Mouse (Mus musculus): ENCODE results near the gene Bcl9l.

Bcl9l gene

DNA sequence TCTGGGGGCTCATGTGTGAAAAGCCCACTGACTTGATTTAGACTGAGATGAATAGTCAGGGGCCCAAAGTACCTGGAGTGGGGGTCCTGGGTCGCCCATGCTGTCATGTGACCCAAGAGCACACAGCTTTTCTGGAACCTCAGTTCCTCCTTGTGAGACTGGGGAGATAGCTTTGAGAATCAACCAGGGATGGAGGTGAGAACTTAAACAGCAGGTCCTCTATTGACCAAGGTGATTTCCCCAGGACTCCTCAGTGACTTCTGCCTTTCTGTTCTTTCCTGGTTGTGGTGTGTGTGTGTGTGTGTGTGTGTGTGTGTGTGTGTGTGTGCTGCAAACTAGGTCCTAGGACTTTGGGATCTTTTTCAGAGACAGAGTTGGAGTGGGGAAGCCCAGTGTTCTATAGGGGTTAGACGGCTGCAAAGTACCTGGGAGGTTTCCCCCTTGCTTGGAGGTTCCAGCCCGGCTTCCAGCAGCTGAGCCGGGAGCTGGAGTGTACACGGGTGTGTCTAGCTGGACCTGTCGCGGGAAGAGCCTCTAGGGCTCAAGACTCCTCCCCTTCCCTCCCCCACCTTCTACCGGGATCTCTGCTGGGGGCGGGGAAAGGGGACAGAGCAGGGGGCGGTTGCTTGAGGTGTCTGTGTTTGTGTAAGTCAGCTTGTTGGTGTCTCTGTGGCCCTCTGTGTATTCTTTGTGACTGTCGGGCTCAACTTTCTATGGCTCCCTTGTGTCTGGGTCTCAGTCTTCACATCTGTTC lies 15.2 kb downstream of the Bcl9l start:
- no peak for DNase-seq (ENCODE audit: low read depth, low spot score)

DNA sequence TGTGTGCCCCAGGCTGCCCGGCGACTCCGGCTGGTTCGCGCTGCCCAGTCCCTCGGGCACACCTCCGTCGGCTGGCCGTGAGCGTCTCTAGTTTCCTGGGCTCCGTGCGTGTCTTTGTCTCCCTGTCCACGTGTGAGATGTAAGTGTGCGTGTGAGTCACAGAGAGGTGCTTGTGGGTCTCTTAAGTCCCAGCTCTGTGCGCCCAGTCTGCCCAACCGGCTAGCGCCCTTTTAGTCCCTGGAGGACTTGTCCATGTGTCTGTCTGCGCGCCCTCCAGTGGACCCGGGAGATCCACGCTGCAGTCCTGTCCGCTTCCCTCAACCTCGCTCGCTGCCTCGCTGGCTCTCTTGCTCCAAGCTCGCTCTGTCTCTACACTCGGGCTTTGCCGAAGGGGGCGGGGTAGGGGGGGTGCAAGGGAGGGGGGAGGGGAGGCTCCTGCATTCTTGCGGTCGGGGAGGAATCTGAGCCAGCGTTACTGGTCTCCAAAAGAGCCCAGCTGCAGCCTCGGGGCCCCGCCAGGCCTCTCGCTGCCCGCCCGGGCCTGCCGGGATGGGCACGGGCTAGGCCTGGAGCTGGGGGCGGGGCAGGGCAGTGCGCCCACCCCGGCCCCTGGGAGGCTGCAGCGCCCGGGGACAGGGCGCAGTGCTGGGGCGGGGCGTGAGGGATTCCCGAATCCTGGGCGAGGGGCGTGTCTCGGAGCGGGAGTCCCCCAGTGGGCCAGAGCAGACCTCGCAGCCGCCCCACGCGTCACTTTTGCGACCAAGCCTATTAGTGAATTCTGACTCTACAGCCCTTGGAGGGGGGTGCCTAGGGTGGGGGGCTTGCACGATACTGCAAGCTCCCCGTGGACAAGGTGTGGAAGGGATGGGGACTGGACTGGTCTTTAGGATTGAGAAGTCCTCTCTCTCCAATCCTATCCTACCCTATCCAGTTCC lies 16.1 kb downstream of the Bcl9l start:
- no peak for DNase-seq (ENCODE audit: low read depth, low spot score)

DNA sequence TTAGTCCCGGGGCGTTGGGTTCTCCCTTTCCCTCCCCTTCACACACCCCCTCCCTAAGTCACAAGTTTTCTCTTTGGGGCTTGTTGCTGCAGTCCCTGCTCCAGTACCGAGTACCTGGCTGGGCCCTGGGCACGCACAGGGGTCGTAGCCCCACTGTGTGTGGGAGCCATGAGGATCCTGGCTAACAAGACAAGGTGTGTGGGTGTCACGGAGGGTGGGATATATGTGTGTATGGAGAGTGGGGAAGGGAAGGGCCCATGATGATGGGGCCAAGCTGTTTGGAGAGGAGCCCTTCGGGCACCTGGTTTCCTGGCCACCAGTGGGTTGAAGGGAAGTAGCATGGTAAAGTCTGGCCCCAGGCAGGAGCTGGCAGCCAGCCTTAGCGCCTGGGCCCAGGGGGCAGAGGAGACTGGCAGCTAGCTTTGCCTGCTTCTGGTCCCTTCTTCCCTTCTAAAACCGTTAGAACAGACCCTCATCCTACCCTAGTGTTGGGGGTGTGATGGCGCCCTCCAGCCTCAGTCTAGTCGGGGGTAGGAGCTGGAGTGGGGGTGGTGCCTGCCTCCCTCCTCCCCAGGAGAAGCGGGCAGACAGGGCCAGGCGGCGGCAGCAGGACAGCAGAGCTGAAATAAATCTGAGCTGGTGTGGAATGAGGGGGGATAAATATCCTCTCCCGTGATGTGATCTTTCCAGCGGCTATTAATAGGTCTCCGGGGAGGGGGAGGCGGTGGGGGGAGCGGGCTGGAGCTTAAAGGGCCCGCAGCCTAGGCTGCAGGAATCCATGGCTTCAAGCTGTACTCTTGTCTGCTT lies 16.9 kb downstream of the Bcl9l start:
- no peak for DNase-seq (ENCODE audit: low read depth, low spot score)

DNA sequence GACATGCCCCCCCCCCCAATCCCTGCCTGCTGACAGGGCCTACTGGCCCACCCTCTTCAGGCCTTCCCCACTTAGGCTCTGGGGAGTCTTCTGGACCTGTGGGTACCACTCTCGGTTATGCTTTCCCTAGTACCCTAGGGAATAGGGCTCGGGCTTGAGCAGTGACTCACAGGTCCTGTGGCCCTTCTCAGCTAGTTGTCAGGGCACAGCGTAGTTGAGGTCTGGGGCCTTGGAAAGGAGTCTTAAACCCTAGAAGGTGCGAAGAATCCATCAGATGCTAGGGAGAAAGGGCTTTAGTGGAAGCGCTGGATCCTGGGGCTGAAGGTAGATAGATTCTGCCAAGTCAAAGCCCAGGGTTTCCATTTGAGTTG lies 17.5 kb downstream of the Bcl9l start:
- DNase-seq (ENCODE audit: low read depth, low spot score) = no peak

DNA sequence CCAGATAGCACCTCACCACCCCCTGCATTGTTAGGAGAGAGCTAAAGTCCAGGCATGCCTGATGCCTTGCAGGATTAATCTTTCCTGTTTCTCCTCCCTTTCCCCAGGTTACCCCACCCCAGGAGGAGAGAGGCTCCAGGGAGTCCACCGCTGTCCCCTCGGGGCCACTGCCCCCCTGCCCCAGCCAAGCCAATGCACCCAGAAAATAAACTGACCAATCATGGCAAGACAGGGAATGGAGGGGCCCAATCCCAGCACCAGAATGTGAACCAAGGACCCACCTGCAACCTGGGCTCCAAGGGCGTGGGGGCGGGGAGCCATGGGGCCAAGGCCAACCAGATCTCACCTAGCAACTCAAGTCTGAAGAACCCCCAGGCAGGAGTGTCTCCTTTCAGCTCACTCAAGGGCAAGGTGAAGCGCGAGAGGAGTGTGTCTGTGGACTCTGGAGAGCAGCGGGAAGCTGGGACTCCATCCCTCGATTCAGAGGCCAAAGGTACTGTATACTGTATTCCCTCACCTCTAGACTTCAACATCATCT lies 18.1 kb downstream of the Bcl9l start:
- no peak for DNase-seq (ENCODE audit: low read depth, low spot score)

DNA sequence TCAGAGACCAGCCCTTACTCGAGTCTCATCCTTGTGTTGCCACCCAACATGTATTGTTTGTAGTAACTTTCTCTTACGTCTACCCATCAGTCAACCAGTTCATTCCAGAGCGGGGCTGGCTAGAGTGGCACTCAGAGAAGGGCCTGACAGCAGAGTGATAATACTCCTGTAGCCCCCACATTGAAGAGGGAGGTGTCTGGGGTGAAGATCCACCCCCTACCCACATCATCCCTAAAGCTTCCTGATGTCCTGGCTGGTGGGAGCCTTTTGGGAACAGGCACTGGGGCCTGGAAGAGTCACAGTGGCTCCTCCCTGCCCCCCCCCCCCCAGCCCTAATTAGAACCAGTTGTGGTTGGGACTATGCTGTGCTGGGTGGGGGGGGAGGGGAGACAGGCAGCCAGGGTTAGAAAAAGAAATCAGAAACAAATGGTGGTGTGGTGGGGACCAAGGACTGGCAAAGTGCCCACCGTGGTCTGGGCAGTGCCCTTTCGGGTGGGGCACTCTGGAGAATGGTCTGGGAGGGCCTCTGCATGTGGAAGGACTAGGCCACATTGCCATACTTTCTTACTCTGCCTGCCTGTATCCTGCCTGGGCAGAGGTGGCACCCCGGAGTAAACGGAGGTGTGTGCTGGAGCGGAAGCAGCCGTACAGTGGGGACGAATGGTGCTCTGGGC lies 18.7 kb downstream of the Bcl9l start:
- no peak for DNase-seq (ENCODE audit: low read depth, low spot score)

DNA sequence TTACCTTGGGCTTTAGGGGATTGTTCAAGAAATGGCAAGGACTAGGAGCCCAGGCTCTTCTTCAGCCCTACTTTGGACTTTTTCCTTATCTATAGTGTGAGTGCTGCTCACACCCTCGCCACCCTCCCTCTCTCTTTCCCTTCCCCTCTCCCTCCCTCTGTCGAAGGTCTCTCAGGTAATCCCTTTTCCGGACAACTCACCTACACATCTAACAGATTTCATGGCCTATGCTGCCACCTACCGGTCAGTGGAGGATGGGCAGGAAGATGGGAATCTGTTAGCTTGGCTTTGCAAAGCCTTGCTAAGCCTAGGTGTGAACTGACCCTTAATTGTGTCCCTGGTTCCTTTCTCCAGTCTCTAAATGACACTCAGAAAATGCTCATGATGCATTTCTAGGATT lies 19.4 kb downstream of the Bcl9l start:
- peak; percentile 57 for DNase-seq (ENCODE audit: low read depth, low spot score)

DNA sequence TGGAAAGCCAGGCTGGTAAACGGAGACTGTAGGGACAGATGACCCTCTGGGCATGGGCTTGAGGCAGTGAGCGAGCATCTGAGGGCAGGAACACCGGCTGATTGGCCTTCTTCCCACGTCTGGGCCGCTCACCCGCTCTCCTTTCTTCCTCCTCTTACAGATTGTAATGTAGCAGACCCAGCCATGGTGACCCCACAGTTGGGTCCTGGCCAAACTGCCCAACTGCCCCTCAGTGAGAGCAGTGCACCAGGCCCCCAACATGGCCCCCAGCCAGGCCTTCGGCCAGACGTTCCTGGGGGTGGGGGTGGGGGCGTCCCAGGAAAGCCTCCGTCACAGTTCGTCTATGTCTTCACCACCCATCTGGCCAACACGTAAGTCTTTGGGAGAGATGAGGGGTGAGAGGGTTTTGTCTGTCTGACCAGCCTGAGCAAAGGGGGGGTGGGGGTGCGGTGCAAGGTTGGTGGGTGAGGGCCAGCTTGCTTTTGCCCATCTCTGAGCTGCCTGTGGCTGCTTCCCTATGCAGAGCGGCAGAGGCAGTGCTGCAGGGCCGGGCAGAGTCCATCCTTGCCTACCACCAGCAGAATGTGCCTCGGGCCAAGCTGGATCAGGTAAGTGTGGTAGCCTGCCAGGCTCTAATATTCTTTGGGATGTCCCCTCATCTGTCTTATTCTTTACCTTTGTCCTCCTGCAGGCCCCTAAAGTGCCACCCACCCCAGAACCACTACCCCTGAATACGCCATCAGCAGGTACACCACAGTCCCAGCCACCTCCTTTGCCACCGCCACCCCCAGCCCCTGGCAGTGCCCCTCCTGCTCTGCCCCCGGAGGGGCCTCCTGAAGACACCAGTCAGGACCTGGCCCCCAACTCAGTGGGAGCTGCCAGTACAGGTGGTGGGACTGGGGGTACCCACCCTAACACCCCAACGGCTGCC lies 22.5 kb downstream of the Bcl9l start:
- no peak for DNase-seq (ENCODE audit: low read depth, low spot score)

DNA sequence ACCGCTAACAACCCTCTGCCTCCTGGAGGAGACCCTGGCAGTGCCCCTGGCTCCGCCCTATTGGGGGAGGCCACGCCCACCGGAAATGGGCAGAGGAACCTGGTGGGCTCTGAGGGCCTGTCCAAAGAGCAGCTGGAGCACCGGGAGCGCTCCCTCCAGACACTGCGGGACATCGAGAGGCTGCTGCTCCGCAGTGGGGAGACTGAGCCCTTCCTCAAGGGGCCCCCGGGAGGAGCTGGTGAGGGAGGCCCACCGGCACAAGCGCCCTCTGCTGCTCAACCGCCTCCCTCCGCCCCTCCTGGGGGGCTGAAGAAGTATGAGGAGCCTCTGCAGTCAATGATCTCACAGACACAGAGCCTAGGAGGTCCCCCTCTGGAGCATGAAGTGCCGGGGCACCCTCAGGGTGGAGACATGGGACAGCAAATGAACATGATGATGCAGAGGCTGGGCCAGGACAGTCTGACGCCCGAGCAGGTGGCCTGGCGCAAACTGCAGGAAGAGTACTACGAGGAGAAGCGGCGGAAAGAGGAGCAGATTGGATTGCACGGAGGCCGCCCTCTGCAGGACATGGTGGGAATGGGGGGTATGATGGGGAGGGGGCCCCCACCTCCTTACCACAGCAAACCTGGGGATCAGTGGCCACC lies 23.3 kb downstream of the Bcl9l start:
- no peak for DNase-seq (ENCODE audit: low read depth, low spot score)

DNA sequence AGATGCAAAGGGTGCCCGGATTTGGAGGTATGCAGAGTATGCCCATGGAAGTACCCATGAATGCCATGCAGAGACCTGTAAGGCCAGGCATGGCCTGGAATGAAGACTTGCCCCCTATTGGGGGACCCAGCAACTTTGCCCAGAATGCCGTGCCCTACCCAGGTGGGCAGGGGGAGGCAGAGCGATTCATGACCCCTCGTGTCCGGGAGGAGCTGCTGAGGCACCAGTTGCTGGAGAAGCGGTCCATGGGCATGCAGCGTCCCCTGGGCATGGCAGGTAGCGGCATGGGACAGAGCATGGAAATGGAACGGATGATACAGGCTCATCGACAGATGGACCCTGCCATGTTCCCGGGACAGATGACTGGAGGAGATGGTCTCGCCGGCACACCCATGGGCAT lies 23.9 kb downstream of the Bcl9l start:
- no peak for DNase-seq (ENCODE audit: low read depth, low spot score)

DNA sequence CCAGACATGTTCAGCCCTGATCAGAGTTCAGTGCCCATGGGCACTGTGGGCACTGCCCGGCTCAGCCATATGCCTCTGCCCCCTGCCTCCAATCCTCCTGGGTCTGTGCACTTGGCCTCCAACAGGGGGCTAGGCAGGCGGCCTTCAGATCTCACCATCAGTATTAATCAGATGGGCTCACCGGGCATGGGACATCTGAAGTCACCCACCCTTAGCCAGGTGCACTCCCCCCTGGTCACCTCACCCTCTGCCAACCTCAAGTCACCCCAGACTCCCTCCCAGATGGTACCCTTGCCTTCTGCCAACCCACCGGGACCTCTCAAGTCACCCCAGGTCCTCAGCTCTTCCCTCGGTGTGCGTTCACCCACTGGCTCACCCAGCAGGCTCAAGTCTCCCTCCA lies 24.7 kb downstream of the Bcl9l start:
- DNase-seq (ENCODE audit: low read depth, low spot score) = no peak

DNA sequence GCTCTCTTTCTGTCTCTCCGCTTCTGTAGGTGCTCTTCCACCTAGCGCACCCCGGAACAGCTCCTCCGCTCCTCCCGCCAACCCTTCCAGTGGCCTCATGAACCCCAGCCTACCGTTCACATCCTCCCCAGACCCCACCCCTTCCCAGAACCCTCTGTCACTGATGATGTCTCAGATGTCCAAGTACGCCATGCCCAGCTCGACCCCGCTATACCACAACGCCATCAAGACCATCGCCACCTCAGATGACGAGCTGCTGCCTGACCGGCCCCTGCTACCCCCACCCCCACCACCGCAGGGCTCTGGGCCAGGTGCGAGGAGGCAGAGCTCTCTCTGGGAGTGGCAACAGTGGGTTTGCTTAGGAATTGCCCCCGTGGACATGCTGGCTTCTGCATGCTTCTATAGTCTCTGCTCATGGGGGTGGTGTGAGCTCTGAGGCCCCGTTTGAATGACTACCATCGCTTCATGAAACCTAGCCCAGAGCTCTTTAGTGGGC lies 25.5 kb downstream of the Bcl9l start:
- DNase-seq (ENCODE audit: low read depth, low spot score) = no peak

DNA sequence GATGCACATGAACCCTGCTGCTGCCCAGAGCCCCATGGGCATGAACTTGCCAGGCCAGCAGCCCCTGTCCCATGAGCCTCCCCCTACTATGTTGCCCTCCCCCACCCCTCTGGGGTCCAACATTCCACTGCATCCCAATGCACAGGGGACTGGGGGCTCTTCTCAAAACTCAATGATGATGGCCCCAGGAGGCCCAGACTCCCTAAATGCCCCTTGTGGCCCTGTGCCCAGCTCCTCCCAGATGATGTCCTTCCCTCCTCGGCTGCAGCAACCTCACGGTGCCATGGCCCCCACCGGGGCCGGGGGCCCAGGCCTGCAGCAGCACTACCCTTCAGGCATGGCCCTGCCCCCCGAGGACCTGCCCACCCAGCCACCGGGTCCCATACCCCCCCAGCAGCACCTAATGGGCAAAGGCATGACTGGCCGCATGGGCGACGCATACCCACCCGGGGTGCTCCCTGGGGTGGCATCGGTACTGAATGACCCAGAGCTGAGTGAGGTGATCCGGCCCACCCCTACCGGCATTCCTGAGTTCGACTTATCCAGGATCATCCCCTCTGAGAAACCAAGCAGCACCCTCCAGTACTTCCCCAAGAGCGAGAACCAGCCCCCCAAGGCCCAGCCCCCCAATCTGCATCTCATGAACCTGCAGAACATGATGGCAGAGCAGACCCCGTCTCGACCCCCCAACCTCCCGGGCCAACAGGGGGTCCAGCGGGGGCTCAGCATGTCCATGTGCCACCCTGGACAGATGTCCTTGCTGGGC lies 26.3 kb downstream of the Bcl9l start:
- no peak for DNase-seq (ENCODE audit: low read depth, low spot score)

DNA sequence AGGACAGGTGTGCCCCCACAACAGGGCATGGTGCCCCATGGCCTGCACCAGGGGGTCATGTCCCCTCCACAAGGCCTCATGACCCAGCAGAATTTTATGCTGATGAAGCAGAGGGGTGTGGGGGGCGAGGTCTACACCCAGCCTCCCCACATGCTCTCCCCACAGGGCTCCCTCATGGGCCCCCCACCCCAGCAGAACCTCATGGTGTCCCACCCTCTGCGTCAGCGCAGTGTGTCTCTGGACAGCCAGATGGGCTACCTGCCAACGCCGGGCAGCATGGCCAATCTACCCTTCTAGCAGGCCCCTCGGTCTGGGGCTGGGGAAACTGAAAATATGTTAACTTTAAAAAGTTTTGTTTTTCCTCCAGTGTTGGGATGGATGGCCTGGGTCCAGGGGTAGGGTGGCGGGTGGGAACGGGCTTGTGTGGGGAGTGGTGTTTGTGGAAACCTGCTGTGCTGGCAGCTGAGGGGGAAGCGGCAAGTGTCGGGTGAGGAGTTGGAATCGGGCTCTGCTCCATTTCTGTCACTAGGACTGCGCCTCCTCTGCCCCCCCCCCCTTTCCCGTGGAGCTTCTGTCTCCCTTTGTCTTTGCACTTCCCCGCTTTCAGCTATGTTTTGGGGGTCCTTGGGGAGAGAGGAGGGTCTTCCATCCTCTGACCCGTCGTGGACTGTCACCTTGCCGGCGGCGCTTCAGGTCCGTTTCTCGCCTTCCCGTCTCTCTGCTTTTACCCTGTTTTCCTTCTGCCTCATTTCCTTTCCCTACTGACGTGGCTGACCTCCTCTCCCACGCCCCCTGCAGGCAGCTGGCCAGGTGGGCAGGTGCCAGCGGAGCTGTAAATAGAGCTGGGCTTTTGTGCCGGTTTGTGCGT lies 27.1 kb downstream of the Bcl9l start:
- no peak for DNase-seq (ENCODE audit: low read depth, low spot score)

DNA sequence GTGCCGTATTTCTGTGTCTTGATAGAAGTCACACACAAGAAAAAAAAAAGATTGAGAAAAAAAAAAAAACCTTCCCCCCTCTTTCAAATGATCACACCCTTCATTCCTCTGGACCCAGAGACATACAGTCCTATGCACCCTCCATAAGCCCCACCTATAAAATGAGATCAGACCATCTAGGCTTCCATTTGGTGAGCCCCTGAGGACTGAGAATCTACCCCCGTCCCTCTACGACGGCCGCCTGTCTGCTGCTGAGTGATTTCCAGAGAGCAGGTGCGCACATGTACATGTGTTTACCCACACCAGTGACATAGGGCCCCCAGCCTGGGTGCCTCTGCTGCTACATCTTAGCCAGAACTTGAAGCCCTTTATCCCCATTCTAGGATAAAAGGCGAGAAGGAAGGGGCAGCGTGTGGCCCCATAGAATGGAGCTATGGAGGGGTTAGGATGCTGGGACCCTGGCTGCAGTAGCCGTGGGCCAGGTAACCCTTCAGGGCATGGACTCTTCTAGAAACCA lies 27.8 kb downstream of the Bcl9l start:
- no peak for DNase-seq (ENCODE audit: low read depth, low spot score)

DNA sequence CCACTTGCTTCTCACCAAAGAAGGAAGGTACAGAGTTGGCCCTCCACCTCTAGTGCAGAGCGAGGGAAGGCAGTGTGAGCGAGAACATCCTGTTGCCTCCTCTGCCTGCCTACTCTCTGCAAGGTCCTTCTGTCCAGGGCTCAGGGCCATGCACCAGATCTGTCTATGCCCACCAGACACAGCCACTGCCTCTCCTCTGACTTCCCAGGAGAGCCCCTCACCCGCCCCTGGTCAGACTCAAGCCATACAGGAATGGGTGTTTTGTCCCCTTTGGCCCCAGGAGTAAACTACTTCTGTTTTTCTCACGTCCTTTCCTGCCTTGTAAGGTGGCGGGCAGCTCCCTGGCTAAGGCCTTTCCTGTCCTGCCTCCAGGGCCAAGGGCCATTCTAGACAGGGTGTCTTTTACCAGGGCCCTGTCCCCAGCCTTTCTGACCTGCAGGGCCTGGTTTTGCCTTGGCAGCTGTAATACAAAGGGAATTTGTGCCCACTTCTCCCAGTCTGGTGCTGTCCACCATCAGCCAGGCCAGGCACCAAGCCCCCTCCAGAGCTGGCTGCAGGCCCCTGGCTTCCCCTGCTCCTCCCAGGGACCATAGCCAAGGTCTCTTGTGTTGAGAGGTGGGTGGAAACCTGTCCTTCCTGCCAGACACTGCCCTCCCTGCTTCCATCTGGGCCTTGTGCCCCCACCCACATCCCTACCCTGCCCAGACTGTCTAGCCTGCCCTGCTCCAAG lies 28.4 kb downstream of the Bcl9l start:
- no peak for DNase-seq (ENCODE audit: low read depth, low spot score)

Measured in c-Kit-negative CD71-positive TER-119-positive erythroid progenitor cells, embryonic 14.5 days (primary cell).